Mouse (Mus musculus) adrenal gland (tissue): ENCODE data around the gene Npepps.
"Not testable (repeated sequence)": the region's sequence is repeated elsewhere in the genome, so short reads cannot be mapped to it uniquely, and the experiment has no call there.

Experiments
- intact Hi-C: fragments of 180-260 bp; cut with DNase I; formaldehyde crosslinking; loops from one replicate; pipeline ENCODE4 v1.15.1; 2025

Gene Npepps

DNA sequence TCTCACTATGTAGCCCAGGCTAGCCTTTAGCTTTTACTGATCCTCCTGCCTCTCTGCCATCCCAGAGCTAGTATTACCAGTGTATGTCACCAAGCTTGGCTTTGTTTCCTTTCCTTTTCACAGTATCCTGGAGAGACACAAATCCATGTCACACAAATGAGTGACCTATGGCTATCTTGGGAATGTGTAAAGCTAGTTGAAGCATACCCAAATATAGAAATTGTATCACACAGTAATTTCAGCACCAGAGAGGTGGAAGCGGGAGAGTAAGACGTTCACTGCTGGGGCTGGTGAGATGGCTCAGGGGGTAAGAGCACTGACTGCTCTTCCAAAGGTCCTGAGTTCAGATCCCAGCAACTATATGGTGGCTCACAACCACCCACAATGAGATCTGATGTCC lies 19.5 kb upstream of the Npepps start:
- intact Hi-C loops = no loop called here

DNA sequence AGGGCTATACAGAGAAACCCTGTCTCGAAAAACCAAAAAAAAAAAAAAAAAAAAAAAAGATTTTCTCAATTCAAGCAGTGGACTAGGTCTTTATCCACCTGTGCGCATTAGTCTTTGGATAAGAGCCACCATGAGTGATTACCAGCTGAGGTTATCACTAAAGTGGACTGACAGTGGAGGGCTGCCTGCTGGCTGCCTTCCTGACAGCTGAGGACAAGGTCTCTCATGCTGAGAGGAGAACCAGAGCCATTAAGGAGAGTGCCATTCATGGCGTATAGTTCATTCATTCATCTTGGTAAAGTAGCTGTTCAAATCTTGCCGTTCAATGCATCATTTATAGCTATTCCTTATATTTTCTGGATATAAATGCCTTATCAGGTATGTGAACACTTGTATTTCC lies 16.1 kb upstream of the Npepps start:
- intact Hi-C loops = no loop called here

DNA sequence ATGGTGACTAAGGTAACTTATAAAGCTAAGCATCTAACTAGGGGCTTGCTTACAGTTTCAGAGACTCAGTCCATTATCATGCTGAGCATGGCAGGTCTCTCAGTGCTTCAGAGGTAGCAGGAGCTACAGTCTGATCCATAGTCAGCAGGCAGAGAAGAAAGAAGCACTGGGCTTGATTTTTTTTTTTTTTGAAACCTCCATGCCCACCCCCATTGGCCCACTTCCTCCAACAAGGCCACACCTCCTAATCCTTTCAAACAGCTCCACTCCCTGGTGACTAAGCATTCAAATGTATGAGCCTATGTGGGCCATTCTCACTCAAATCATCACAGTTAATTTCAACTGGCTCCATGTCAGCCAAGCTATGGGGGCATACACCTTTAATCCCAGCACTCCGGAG lies 12.3 kb upstream of the Npepps start:
- intact Hi-C loops = no loop called here

DNA sequence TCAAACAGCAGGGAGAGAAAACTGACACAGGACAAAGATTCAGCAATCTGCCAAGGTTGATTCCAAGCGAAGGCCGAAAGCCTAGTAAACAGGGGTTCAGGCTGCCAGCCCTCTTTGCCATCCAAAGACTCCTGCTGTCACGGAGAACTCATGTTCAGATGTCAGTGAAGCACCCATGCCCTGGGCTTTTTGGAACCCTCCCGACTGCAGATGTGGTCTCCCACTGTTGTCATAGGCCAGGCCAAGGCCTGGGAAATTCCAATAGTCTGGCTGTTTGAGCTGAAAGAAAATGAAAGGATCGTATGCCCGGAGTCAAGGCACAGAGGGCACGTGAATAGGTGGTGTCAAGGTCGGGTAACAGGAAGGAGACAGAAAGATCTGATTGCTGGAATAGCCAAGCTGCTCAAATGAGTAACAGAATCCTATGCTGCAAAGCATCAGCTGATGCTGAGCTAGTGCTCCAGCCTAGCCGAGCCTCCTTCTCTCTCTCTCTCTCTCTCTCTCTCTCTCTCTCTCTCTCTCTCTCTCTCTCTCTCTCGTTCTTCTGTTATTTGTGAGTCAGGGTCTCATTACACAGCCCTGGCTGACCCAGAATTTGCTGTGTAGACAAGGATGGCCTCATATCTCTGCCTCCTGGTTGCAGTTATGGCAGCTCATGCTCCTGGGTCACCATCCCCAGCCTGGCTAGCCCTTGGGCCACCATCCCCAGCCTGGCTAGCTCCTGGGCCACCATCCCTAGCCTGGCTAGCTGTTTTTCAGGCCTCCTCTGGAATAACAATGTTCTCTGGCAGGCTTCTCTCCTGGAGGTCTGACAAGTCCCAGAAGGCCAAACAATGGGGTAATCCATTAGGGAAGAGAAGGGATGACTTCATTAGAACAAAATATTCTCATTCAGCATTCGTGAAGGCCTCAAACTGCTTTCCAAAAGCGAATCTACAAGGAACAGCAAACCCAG lies 9.1 kb upstream of the Npepps start:
- intact Hi-C loops = no loop called here

DNA sequence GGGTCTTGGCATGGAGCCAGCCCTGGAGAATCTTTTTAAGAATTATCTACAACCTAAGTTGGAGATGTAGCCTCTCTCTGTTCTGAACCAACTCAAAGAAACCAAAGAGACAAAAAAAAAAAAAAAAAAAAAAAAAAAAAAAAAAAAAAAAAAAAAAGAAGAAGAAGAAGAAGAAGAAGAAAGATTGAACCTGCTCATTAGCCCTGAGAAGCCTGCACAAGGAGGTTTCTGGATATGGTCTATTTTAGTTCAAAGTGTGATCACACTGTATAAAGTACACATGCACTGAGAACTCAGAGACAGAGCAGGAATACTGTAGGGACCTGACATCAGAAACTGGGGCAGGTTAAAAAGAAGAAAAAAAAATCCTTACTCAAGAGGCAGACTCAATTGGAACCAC lies 7.2 kb upstream of the Npepps start:
- intact Hi-C loops = no loop called here

DNA sequence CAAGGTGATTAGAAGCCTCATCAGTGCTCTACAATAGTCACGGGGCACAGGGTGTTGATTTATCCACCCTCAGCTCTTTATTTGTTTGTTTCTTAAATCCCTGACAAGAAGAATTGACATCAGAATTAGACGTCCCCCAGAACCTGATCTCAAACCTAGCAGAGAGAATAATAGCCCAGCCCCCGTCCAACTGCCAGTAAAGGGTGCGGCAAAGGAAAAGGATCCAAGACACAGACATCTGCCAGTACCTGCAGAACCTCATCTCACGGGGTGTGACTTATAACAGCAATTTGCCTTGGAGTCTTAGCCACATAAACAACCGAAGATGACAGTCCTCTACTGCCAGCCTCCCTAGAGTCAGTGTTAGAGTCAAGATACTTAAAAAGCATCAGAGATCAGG lies 6.5 kb upstream of the Npepps start:
- intact Hi-C loops = no loop called here

DNA sequence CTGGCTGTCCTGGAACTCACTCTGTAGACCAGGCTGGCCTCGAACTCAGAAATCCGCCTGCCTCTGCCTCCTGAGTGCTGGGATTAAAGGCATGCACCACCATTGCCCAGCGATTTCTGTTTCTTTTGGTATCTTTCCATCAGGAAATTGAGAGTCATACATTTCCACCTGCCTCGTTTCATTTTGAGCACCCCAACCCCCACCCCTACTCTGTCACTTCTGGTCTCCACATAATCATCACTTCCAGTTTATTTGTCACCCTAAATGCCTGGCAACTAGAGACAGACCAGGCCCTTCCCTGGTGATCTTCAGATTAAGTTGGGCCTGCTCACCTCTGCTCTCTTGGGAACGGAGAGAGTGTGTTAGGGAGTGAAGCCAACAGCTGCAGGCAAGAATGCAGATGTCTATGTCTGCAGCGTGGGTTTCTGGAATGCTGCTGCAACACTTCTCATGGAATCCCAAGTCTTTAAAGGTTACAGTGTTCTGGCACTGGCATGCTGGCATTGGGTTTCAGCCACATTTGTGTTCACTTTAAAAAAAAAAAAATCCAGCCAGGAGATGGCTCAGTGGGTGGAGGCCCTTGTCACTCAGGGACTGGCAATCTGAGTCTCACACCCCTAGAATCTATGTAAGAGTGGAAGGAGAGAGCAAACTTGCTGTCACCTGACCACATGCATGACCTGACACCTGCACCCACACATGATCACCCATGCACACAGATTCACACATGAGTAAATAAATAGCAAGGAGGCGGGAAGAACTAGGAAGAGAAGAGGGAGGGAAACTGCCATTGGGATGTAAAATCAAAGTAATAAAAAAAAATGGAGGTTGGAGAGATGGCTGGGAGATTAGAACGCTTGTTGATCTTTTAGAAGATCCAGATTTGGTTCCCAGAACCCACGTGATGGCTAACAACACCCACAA lies 5.7 kb upstream of the Npepps start:
- intact Hi-C loops = no loop called here

DNA sequence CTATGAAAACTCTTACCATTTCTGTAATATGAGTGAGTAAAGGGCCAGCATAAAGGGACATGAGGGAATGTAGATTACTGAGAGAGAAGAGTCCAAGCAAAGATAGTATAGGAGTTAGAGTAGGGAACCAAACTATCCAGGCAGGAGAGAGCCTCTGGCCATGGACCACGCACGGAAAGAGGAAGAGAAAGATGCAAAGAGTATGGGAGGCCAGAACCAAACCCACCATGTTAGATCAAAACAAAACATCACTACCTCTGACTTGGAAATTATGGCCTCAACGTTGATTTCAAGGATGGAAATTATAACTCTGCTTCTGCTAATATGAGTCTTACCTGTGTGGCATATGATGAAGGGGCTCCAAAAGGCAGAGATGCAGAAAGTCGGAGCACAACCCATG lies 4.4 kb upstream of the Npepps start:
- intact Hi-C loops = no loop called here

DNA sequence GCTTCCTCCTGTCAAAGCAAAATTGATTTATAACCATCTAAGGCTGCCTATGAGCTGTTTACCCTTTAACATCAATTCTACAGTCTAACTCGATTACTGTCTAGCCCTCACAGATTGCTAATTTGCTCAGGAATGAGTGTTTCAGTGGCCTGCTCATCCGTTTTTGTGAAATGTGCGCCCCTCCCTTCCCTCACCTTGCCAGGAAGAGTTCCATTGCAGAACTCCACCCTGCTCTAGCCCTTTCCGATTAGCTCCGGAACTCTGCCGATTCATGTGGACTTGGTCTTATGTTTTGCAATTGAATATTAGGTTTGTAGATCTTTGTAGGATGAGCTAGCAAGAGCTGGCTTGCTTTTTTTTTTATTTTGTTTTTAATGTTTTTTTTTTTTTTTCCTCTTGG lies 1.7 kb upstream of the Npepps start:
- intact Hi-C loops = no loop called here

DNA sequence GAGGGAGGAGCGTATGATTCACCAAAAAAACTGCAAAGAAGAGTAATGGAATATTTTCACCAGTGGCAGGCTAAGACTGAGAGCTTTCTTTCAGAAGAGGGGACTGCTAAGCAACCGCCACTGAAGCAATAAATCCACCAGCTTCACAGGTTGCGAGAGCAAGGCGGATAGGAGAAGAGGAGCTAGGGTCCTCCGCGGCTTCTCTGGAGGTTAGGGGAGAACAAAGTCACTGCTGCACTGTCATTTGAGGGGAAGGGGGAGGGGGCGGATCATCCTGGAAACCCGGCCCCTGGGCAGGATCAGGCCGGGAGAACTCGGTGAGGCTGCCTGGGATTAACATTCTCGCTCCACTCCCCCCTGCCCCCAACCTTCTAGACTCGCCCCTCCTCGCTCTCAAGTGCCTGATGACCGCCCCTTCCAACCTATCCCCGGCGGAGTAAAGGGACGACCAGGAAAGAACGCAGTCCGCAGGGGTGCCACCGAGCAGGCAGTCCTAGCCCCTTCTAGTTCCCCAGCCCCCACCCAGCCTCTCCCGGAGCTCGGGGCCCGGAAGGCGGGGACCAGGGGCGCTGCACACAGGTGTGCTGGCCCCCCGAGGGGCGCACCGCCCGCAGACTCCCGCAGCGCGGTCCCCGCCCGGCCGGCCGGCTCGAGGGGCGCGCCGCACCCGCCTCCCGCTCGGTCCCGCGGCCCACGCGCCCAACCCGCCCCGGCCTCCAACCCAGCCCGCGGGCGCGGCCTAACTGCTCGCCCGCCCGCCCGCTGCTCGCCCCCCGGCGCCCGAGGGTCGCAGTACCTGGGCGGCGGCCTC lies 828 bp downstream of the Npepps start:
- intact Hi-C loops = no loop called here

DNA sequence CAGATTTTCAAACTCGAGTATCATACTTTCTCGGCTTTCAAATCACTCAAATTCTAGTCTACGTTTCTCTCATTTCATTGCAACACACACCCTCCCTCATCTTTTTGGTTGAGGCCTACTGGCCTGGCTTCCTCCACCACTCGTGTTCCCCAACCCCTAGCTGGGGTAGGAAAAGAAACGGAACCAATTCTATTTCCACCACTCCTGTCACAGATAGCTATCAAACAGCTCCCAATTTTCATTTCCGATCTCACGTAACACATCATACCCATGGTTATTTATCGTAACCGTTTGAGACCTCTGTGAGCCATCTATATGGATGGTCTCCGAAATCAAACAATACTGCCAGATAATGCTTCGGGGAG lies 1.4 kb downstream of the Npepps start:
- intact Hi-C loops = no loop called here

DNA sequence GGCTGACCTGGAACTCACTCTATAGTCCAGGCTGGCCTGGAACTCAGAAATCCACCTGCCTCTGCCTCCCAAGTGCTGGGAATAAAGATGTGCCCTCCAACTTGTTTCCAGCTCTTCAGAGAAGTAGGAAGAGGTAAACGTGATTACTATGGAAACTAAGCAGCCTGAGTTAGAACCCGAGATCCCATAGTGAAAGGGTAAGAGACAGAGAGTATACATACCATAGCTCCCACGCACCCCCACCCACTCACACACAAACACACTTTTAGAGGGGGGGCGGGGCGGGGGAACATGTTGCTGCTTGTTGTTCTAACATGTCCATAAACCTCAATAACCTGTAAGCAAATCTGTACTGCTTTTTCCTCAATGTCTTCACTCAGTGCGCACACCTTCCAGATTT lies 2.0 kb downstream of the Npepps start:
- intact Hi-C loops = no loop called here

DNA sequence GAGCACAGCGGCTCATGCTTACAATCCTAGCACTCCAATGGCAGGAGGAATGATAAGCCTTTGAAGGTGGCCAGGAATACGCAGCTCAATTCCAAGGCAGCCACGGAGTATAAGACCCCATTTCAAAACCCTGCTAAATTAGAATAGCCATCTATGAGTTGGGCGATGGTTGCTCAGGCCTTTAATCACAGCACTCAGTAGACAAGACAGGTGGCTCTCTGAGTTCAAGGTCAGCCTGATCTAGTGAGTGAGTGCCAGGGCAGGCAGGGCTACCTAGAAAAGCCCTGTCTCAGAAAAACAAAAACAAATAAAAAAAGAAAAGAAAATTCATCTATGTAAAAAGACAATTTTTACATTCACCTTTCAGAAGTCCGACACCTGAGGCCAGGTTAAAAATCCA lies 3.3 kb downstream of the Npepps start:
- intact Hi-C loops = no loop called here

DNA sequence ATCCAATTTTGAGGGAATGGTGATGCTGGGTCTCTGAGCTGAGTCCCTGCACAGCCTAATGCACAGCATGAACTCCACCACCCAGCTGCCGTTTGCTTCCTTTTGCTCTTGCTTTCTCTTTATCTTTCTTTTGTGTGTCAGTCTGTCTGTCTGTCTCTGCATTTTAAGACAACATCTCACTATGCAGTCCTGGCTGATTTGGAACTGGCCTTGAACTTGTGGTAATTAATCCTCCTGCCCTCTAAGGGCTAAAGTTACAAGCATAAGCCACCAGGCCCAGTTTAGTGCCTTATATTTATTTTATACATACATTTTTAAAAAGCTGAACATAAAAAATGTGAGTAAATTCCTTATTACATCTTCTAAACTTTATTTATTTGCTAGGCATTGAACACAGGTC lies 4.4 kb downstream of the Npepps start:
- intact Hi-C loops = no loop called here

DNA sequence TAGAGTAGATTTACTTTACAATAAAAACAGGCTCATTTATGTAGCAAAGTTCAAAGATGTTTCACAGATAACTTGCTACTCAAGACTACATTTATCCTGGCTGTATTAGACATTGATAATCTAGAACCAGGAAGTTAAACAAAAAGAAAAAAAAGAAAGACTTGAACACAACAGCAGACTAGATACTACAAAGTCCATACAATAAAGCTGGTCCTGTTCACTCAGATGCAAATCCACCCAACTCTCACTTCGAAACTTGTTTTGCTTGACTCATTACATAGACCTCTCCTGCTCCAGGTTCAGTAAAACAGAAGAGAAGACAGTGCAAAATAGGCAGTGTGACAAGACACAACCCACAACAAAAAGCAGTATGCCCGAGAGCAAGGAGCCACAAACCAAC lies 5.1 kb downstream of the Npepps start:
- intact Hi-C loops = no loop called here

DNA sequence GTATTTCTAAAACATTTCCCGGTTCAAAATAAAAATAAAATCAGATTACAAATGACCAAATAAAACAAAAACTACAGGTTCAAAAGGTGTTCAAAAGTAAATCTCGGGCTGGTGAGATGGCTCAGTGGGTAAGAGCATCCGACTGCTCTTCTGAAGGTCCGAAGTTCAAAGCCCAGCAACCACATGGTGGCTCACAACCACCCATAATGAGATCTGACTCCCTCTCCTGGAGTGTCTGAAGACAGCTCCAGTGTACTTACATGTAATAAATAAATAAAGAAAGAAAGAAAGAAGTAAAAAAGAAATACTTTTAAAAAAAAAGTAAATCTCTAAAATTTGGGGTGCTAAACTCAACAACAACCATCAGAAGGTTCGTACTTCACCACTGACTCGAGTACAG lies 5.5 kb downstream of the Npepps start:
- intact Hi-C loops = loop anchor here (5.0 kb wide), 1 partner anchor 32 kb away; no protein-coding TSS in a partner anchor

DNA sequence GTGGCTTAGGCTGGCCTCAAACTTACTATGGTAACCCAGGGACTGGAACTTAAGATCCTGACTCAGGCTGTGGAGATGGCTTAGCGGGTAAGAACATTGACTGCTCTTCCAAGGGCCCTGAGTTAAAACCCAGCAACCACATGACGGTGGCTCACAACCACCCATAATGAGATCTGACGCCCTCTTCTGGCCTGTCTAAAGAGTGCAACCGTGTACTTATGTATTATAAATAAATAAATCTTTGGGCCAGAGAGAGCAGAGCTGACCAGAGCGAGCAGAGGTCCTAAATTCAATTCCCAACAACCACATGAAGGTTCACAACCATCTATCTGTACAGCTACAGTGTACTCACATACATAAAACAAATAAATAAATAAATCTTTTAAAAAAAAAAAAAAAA lies 6.8 kb downstream of the Npepps start:
- intact Hi-C loops = loop anchor here (5.0 kb wide), 1 partner anchor 34 kb away; no protein-coding TSS in a partner anchor

DNA sequence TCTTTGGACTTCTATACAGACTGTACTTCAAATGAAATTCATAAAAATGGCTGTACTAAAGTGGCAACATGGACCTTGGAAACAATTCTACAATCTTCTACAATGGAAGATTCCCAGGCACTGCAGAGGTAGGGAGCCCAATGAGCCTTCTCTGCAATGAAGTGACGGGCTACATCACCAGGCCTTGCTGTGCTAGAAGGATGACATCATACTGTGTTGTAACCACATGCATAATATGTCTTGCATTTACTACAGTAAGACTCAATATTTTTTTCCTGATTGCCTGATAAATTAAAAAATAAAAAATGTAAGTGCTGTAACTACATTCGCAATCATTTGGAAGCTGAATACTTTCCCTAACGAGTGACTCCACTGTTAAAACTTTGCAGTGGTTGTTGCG lies 7.6 kb downstream of the Npepps start:
- intact Hi-C loops = loop anchor here (5.0 kb wide), 1 partner anchor 34 kb away; no protein-coding TSS in a partner anchor

DNA sequence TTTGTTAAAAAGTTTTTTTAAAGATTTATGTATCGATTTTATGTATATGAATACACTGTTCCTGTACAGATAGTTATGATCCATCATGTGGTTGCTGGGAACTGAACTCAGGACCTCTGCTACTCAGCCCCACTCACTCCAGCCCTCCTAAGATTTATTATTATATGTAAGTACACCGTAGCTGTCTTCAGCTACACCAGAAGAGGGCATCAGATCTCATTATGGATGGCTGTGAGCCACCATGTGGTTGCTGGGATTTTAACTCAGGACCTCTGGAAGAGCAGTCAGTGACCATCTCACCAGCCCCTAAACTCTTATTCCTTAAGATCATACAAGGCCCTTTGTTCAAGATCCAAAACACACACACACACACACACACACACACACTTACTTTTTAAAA lies 10.4 kb downstream of the Npepps start:
- intact Hi-C loops = loop anchor here (5.0 kb wide), 1 partner anchor 37 kb away; no protein-coding TSS in a partner anchor

DNA sequence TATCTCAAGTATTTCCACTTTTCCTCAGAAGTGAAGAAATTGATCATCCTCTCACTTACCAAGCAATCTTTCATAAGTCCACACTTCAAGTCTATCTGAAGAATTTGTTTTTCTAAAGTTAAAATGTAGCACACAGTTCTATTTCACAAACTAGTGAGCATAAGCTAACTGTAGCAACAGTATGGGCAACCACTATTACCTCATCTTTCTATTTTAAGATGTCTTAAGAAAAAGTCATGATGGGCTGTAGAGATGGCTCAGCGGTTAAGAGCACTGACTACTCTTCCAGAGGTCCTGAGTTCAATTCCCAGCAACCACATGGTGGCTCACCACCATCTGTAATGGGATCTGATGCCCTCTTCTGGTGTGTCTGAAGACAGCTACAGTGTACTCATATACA lies 13.9 kb downstream of the Npepps start:
- intact Hi-C loops = not testable (repeated sequence)

DNA sequence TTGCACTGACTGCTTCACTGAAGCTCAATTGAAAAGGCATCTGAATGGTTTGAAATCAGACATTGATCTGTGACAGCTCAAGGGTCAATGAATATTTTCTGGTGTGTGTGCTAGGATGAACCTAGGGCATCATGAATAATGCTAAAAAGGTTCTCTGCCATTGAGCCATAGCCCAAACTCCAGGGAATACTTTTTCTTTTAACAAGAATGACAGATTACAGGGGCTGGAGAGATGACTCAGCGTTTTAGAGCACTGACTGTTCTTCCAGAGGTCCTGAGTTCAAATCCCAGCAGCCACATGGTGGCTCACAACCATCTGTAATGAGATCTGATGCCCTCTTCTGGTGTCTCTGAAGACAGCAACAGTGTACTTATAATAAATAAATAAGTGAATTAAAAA lies 30.8 kb downstream of the Npepps start:
- intact Hi-C loops = not testable (repeated sequence)
